Mouse (Mus musculus) neural tube, embryonic 11.5 days (tissue): Measurements from ENCODE around the gene Dhx36. TPM values are rescaled to one million over a fixed set of nuclear protein-coding genes. Genes with fewer than 3 reads are reported as not detected.

Source experiments
- ATAC-seq: fragments of 200-750 bp; cut with Nextera tagmentation; 2 replicates; pipeline ENCODE4 v1.8.0; 2017; ENCODE audit warnings: moderate number of reproducible peaks, mild to moderate bottlenecking, moderate TSS enrichment, moderate library complexity; ENCODE audit not compliant: insufficient read depth, low FRiP score, low TSS enrichment
- DNase-seq: peaks from one replicate; pipeline ENCODE4 v3.0.0-alpha.2; 2015; ENCODE audit warnings: low spot score
- H3K27ac ChIP-seq: fragments of 300-500 bp; sonication (generic); 2 replicates; pipeline ENCODE4 v1.5.1; 2014; ENCODE audit warnings: low read depth, mild to moderate bottlenecking, low read length
- H3K27me3 ChIP-seq: fragments of 300-500 bp; sonication (generic); 2 replicates; pipeline ENCODE4 v1.6.1; 2014; ENCODE audit warnings: mild to moderate bottlenecking, low read length, mixed read lengths; ENCODE audit not compliant: control insufficient read depth, insufficient read depth
- H3K36me3 ChIP-seq: fragments of 300-500 bp; sonication (generic); 2 replicates; pipeline ENCODE4 v1.6.1; 2014; ENCODE audit warnings: mild to moderate bottlenecking, low read length, moderate library complexity, mixed read lengths; ENCODE audit not compliant: control insufficient read depth, insufficient read depth
- H3K4me1 ChIP-seq: fragments of 300-500 bp; sonication (generic); 2 replicates; pipeline ENCODE4 v1.6.1; 2014; ENCODE audit warnings: low read length, mixed read lengths; ENCODE audit not compliant: control insufficient read depth, insufficient read depth
- H3K4me2 ChIP-seq: fragments of 300-500 bp; sonication (generic); 2 replicates; pipeline ENCODE4 v1.6.1; 2014; ENCODE audit warnings: low read depth, mild to moderate bottlenecking, moderate library complexity
- H3K4me3 ChIP-seq: fragments of 300-500 bp; sonication (generic); 2 replicates; pipeline ENCODE4 v1.5.1; 2014; ENCODE audit warnings: low read depth, low read length
- H3K9ac ChIP-seq: fragments of 300-500 bp; sonication (generic); 2 replicates; pipeline ENCODE4 v1.6.1; 2014; ENCODE audit warnings: mild to moderate bottlenecking, low read length
- H3K9me3 ChIP-seq: fragments of 300-500 bp; sonication (generic); 2 replicates; pipeline ENCODE4 v1.6.1; 2016; ENCODE audit warnings: low read length; ENCODE audit not compliant: control insufficient read depth
- WGBS: fragments of 180-500 bp; shearing (Covaris S2); extraction: QIAGEN DNeasy Blood & Tissue Kit; methylation state at CpG from one replicate; pipeline ENCODE4 v1.1.7; 2014; 5-methylcytosine and 5-hydroxymethylcytosine counted together
- polyA plus RNA-seq: library from polyadenylated mRNA; unstranded; fragments of >200 nt; fragmentation: Nextera tagmentation; extraction: Ambion mirVana; gene quantifications from 2 replicates; pipeline ENCODE4 v1.2.1, GENCODE M21; 2014

The Dhx36 gene
- polyA plus RNA-seq, 1 experiment from 2014 or later, result 51.9 TPM

GRCm38 (mm10) chr3:62446271-62446670 lies 60.5 kb downstream of the Dhx36 start:
- ATAC-seq (no peak), DNase-seq (no peak)
- Histone ChIP-seq H3K36me3 (no peaks in the 10 kb centered on the region), H3K9me3 (no peaks in the 10 kb centered on the region), H3K9ac (no peak overlapping the region), H3K4me1 (no peaks in the 10 kb centered on the region), H3K4me3 (no peak overlapping the region), H3K4me2 (no peak overlapping the region), H3K27ac (no peak overlapping the region), H3K27me3 (no peaks in the 10 kb centered on the region)
- WGBS, result 88% methylated on average over 7 of the region's 7 CpGs

DNA sequence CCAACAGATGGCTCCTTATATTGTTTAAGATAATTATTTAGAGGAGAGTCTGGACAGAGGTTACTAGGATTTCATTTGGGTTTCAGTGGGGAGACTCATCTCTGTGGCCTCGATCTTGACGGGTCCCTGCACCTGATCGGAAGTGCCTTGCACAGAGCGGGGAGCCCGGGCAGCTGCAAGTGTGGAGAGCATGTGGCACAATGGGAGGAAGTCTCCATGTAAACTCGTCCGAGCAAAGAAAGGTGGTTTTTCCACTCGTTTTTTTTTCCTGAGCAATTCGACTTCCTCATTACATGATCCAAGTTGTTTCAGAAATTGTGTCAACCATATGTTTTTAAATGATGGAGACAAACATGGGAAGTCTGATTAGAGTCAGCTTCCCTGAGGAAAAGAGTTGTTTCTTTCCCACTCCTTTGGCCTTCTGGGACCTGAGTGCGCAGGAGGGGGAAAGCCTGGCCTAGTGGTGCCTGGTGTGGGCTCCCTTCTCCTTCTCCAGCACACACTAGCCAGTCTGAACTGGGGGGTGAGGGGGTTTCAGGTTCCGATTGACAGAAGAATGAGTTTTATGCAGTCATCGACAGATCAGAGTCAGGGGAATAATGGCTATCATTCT lies 63.1 kb downstream of the Dhx36 start:
- Histone ChIP-seq H3K27ac (no peak overlapping the region), H3K36me3 (no peaks in the 10 kb centered on the region), H3K9ac (no peak overlapping the region), H3K4me1 (no peaks in the 10 kb centered on the region), H3K27me3 (no peaks in the 10 kb centered on the region), H3K4me3 (no peak overlapping the region), H3K4me2 (no peak overlapping the region), H3K9me3 (no peaks in the 10 kb centered on the region)
- ATAC-seq (no peak), DNase-seq (no peak)
- 88% methylated on average over 12 of the region's 12 CpGs for WGBS

- no peak for DNase-seq
- Histone ChIP-seq H3K4me1 (no peaks in the 10 kb centered on the region), H3K4me2 (no peak overlapping the region), H3K9me3 (no peaks in the 10 kb centered on the region), H3K27ac (no peak overlapping the region), H3K4me3 (no peak overlapping the region), H3K27me3 (no peaks in the 10 kb centered on the region), H3K9ac (no peak overlapping the region), H3K36me3 (no peaks in the 10 kb centered on the region)
- no peak for ATAC-seq
- 61% methylated on average over 5 of the region's 5 CpGs for WGBS
Observed at GRCm38 (mm10) chr3:62440431-62440969, 66.3 kb downstream of the Dhx36 start.

- no peak for DNase-seq
- Histone ChIP-seq H3K4me1 (no peaks in the 10 kb centered on the region), H3K9me3 (no peaks in the 10 kb centered on the region), H3K4me2 (no peak overlapping the region), H3K36me3 (no peaks in the 10 kb centered on the region), H3K27ac (no peak overlapping the region), H3K27me3 (no peaks in the 10 kb centered on the region), H3K9ac (no peak overlapping the region), H3K4me3 (no peak overlapping the region)
- no peak for ATAC-seq
Observed at GRCm38 (mm10) chr3:62435923-62436322, 70.9 kb downstream of the Dhx36 start.

DNA sequence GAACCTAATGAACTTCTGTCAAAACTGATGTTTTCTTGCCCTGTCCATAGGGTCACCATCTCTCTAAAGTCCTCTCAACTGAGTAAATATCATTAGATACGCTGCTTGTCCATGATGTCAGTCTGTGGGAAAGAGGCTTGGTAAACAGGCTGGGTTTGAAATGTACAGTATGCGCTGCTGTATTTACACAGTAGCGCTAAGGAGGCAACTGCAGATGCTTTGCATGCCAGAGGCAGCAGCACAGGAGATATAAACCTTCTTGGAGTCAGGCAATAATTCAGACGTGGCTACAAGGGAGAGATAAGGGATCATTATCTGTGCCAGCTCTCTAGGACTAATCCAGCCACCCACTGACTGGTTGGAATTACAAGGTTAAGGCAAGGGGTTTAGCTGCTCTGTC lies 73.1 kb downstream of the Dhx36 start:
- Histone ChIP-seq H3K36me3 (no peaks in the 10 kb centered on the region), H3K9me3 (no peaks in the 10 kb centered on the region), H3K27me3 (no peaks in the 10 kb centered on the region), H3K4me2 (no peak overlapping the region), H3K9ac (no peak overlapping the region), H3K4me1 (no peaks in the 10 kb centered on the region), H3K4me3 (no peak overlapping the region), H3K27ac (no peak overlapping the region)
- DNase-seq, result no peak
- WGBS, result 68% methylated on average over 4 of the region's 4 CpGs
- no peak for ATAC-seq

GRCm38 (mm10) chr3:62418387-62419138 lies 88.2 kb downstream of the Dhx36 start:
- no peaks in the 10 kb centered on the region for H3K9me3 ChIP-seq
- ATAC-seq (no peak), DNase-seq (no peak)
- H3K9ac ChIP-seq, result no peak overlapping the region
- 96% methylated on average over 6 of the region's 6 CpGs for WGBS
- H3K4me3 ChIP-seq, result no peak overlapping the region
- H3K27me3 ChIP-seq, result no peaks in the 10 kb centered on the region
- no peaks in the 10 kb centered on the region for H3K36me3 ChIP-seq
- no peak overlapping the region for H3K4me2 ChIP-seq
- H3K27ac ChIP-seq, result no peak overlapping the region
- no peaks in the 10 kb centered on the region for H3K4me1 ChIP-seq

Other genes with a start within 250 kb of the Dhx36 start
- gene Arhgef26, start 168.7 kb downstream of the Dhx36 start, polyA plus RNA-seq, result 11.4 and 12.5 TPM in 2 replicates
- 0.34 and 0.56 TPM in 2 replicates for gene Gpr149, start 98.1 kb upstream of the Dhx36 start, polyA plus RNA-seq